Mouse (Mus musculus): ENCODE measurements around the gene Fam163a. TPM values are rescaled to one million over a fixed set of nuclear protein-coding genes. Genes with fewer than 3 reads are reported as not detected.
"Not testable (repeated sequence)": the region's sequence is repeated elsewhere in the genome, so short reads cannot be mapped to it uniquely, and the experiment has no call there.

Gene Fam163a
- 6.5 and 7.5 TPM in 2 replicates for polyA plus RNA-seq (2015; fragmentation: Nextera tagmentation; extraction: Ambion mirVana)

DNA sequence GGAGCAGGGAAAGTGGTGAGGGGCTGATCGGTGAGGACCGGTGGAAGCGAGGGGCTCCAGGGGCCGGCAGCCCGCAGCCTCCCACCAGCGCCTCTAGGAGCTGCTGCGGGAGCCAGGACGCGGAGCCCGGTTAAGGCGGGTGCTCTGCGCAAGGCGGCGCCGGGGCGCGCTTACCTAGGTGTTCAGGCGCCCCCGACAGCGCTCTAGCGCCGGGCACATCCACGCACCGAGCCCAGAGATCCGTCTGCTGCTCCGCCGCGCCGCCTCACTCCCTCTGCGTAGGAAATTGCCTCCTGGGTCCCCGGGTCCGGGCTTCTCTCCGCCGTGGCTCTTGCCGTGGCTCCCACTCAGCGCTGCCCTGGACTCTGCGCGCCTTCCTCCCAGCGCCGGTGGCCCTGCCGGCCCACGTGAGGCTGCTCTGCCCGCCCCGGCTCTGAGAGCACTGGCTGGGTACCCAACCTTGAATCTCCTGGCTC lies at the start of gene Fam163a:
TSS of gene Fam163a (minus strand) at position 371 of the 476 bp plus-strand sequence.
- under 1% methylated on average over 35 of the region's 44 CpGs for whole genome bisulfite sequencing

DNA sequence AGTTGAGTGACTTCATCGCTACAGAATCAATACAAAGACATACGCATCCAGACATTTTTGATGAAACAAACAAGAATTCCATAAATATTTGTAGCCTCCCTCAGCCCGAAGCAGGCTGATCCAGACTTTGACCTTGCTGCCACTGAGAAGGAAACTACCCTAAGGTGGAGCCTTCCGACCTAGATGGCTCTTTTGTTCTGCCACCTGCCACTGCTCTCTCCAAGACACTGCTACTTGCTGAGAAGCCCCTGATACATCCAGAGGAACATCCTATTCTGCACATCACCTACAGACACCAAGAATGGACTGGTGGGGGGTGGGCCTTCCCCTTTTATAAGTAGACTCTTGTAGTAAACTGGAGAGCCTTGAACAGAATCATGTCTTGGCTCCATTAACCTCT lies 46.3 kb upstream of the Fam163a start:
- not testable (repeated sequence) for H3K4me2 ChIP-seq; ATAC-seq (replicated peaks); H3K4me1 ChIP-seq; H3K9me3 ChIP-seq; H3K27me3 ChIP-seq (replicated peaks); H3K36me3 ChIP-seq (replicated peaks); H3K9ac ChIP-seq; H3K27ac ChIP-seq; H3K4me3 ChIP-seq
- WGBS = 82% methylated on average over 4 of the region's 4 CpGs

More for the DNA sequence above, at the start of gene Fam163a:
- Histone ChIP-seq H3K27ac (peak within 1 kb of the TSS; percentile 42; the same call in 1 of the 2 replicates), H3K4me3 (peak within 1 kb of the TSS; percentile 50), H3K4me2 (peak within 1 kb of the TSS; percentile 89), H3K27me3 (replicated peaks) (peaks cover 5% of the 10 kb centered on the region; the same call in 1 of the 2 replicates), H3K9ac (peak within 1 kb of the TSS; percentile 53), H3K36me3 (replicated peaks) (no peaks in the 10 kb centered on the region), H3K4me1 (peaks cover 22% of the 10 kb centered on the region), H3K9me3 (no peaks in the 10 kb centered on the region)
- peak; percentile 84 for ATAC-seq (replicated peaks)

DNA sequence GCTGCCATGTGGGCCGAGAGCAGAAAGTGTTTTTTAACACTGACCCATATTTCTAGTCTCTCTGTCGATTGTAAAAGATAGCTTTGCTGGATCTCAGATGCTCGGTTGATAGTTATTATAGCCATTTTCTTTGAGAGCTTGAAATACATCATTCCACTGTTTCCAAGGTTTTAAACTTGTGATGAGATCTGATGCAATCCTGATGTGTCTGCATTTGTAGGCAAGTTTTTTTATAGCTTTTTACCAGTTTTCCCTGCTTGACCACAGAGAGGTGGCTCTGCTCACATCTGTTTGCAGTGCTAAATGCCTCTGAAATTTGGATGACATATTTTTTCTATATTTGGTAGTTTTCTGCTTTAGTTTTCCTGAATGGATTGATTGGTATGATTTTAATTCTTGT lies 43.1 kb upstream of the Fam163a start:
- Histone ChIP-seq H3K4me1 (no peaks in the 10 kb centered on the region), H3K36me3 (replicated peaks) (no peaks in the 10 kb centered on the region), H3K27me3 (replicated peaks) (no peaks in the 10 kb centered on the region), H3K4me2 (no peak overlapping the region), H3K4me3 (no peak overlapping the region), H3K9me3 (no peaks in the 10 kb centered on the region), H3K9ac (no peak overlapping the region), H3K27ac (no peak overlapping the region)
- WGBS = 87% methylated on average over 3 of the region's 3 CpGs
- ATAC-seq (replicated peaks) = no peak

DNA sequence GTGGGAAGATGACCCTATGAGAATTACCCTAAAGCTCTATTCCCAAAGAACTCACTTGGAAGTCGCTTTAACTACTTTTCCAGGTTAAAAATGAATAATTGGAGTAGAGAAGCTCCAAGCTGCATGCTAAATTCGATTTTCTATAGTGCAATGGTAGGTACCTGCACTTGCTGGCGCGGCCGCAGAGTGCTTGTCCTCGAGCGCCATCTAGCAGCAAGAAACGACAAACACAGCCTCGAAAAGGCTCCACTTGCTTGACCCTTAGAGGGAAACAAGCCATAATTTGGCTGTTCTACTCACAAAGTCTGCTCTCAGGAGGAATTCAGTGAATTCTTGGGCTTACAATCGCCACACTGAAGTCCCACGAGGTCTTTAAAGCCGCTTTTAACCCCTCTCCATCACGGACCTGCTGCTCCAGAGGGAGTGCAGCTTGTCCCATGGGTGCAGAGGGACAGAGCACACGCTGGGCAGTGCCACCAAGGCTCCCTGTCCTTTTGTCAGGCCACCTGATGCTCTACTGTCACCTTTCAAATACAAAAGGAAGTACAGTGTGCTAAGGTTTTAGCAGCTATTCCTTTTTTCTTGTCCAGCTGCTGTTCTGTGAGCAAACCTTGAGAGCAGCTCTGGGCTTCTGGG lies 37.0 kb upstream of the Fam163a start:
- H3K27ac ChIP-seq = no peak overlapping the region
- no peaks in the 10 kb centered on the region for H3K9me3 ChIP-seq
- no peaks in the 10 kb centered on the region for H3K4me1 ChIP-seq
- no peak overlapping the region for H3K4me2 ChIP-seq
- H3K9ac ChIP-seq = no peak overlapping the region
- peak; percentile 72 for ATAC-seq (replicated peaks)
- no peaks in the 10 kb centered on the region for H3K36me3 ChIP-seq (replicated peaks)
- no peak overlapping the region for H3K4me3 ChIP-seq
- no peaks in the 10 kb centered on the region for H3K27me3 ChIP-seq (replicated peaks)
- WGBS = 7% methylated on average over 14 of the region's 14 CpGs

DNA sequence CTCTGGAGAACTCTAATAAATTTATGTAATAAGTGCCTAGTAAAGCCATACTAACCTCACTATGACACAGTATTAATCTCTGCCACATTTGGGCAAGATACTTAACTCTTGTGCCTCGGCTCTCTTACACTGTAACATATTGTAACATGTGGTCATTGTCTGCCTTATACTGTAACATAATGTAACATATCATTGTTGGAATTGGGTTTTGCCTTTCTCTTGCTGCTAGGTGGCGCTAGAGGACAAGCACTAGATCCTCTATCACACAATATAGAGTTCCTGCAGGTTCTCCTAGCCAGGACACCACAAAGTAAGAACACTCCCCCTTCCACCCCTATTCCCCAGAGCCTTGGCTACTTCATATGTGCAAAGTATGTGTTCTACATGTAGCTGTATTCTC lies 36.2 kb upstream of the Fam163a start:
- Histone ChIP-seq H3K4me3 (no peak overlapping the region), H3K27ac (no peak overlapping the region), H3K36me3 (replicated peaks) (no peaks in the 10 kb centered on the region), H3K27me3 (replicated peaks) (no peaks in the 10 kb centered on the region), H3K4me1 (no peaks in the 10 kb centered on the region), H3K9me3 (no peaks in the 10 kb centered on the region), H3K4me2 (no peak overlapping the region), H3K9ac (no peak overlapping the region)
- ATAC-seq (replicated peaks) = 0 out of 2 replicates have a peak, but pooled peaks have one; percentile 54
- WGBS = 40% methylated on average over 2 of the region's 2 CpGs

DNA sequence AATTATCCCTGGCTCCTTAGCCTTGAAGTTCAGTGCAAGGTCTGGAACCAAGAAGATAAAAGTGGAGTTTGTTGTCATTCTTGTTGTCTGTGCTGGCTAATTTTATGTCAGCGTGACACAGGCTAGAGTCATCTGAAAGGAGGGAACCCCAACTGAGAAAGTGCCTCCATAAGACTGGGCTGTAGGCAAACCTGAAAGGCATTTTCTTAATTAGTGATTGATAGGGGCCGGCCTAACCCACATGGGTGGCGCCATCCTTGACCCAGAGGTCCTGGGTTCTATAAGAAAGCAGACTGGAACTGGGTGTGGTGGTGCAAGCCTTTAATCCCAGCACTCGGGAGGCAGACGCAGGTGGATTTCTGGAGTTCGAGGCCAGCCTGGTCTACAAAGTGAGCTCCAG lies 26.3 kb upstream of the Fam163a start:
- peak overlapping the region; percentile 17; the same call in 1 of the 2 replicates for H3K4me2 ChIP-seq
- no peaks in the 10 kb centered on the region for H3K36me3 ChIP-seq (replicated peaks)
- H3K27ac ChIP-seq = no peak overlapping the region; the same call in 1 of the 2 replicates
- no peaks in the 10 kb centered on the region for H3K9me3 ChIP-seq
- no peaks in the 10 kb centered on the region for H3K27me3 ChIP-seq (replicated peaks)
- 90% methylated on average over 6 of the region's 6 CpGs for WGBS
- ATAC-seq (replicated peaks) = peak; percentile 39; the same call in 1 of the 2 replicates
- peaks cover 7% of the 10 kb centered on the region; the same call in 1 of the 2 replicates for H3K4me1 ChIP-seq
- no peak overlapping the region for H3K9ac ChIP-seq
- no peak overlapping the region for H3K4me3 ChIP-seq

DNA sequence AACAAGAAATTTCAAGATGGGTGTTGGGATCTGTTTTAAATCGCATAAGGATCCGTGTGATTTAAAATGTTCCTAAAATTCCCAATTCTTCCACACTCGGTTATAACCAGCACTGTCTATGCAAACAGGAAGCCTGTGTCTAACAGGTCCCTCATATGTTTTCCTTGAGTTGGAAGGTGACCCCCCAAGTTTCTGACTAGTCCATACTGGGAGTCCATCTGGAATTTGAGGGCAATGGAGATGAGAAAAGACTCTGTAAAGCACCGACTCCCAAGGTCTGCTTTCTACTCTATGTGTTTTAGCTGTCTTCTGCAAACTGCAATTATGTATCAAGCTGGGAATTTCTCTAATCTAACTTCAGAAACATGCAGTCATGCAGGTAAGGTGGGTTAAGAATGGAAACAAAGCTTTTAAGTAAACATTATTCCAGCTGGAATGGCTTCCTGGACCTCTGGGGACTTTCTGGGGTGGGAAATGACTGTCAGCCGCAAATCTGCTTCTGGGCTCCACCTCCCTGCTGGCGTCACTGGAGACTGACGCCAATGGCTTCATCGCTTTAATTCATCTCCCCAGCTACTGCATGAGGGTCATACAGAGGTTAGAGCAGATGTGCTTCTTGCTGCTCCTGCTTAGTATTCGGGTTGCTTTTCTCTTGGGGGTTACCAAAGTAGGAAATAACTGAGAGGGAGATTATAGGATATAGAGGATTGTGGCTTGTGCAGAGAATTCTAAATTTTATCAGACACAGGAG lies 25.7 kb upstream of the Fam163a start:
- Histone ChIP-seq H3K9ac (no peak overlapping the region), H3K36me3 (replicated peaks) (no peaks in the 10 kb centered on the region), H3K4me2 (peak overlapping the region; percentile 17; the same call in 1 of the 2 replicates), H3K27ac (no peak overlapping the region; the same call in 1 of the 2 replicates), H3K4me3 (no peak overlapping the region), H3K9me3 (no peaks in the 10 kb centered on the region), H3K27me3 (replicated peaks) (no peaks in the 10 kb centered on the region), H3K4me1 (peaks cover 7% of the 10 kb centered on the region; the same call in 1 of the 2 replicates)
- ATAC-seq (replicated peaks) = peak; percentile 63
- WGBS = 37% methylated on average over 9 of the region's 9 CpGs

DNA sequence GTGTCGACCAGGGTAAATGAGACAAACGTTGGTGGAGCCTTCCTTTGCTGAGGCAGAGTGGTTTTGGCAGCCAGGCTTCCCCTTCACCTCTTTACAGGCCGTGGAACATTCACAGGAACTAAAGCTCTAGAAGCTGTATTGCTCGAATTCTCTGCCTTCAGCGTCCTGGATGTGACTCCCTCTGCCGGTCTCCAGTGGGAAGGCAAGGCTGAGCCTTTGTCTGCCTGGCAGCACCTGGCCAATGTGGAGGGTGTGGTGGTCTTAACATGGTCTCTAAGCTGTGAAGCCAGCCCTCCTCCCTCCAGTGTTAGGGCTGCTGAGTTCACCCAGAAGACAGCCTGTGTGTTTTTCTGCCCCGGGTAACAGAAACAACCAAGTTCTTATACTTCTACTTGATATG lies 24.6 kb upstream of the Fam163a start:
- peaks cover 7% of the 10 kb centered on the region; the same call in 1 of the 2 replicates for H3K4me1 ChIP-seq
- no peak overlapping the region for H3K9ac ChIP-seq
- no peak overlapping the region for H3K4me3 ChIP-seq
- H3K36me3 ChIP-seq (replicated peaks) = no peaks in the 10 kb centered on the region
- 27% methylated on average over 7 of the region's 7 CpGs for WGBS
- H3K27me3 ChIP-seq (replicated peaks) = no peaks in the 10 kb centered on the region
- H3K27ac ChIP-seq = no peak overlapping the region
- no peak overlapping the region for H3K4me2 ChIP-seq
- no peak; the same call in 1 of the 2 replicates for ATAC-seq (replicated peaks)
- no peaks in the 10 kb centered on the region for H3K9me3 ChIP-seq

DNA sequence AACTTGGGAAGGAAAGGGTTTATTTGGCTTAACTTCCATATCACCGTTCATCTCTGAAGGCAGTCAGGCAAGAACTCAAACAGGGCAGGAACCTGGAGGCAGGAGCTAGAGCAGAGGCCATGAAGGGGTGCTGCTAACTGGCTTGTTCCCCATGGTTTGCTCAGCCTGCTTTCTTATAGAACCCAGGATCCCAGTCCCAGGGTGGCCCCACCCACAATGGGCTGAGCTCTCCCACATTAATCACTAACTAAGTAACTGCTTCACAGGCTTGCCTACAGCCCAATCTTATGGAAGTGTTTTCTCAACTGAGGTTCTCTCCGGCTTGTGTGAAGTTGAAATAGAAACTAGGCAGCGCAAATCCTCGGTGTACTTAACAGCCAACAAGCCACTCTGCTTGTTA lies 23.9 kb upstream of the Fam163a start:
- Histone ChIP-seq H3K4me2 (no peak overlapping the region), H3K27ac (no peak overlapping the region), H3K9ac (no peak overlapping the region), H3K9me3 (no peaks in the 10 kb centered on the region), H3K4me3 (no peak overlapping the region), H3K36me3 (replicated peaks) (no peaks in the 10 kb centered on the region), H3K27me3 (replicated peaks) (no peaks in the 10 kb centered on the region), H3K4me1 (peaks cover 7% of the 10 kb centered on the region; the same call in 1 of the 2 replicates)
- 85% methylated on average over 4 of the region's 4 CpGs for WGBS
- ATAC-seq (replicated peaks) = no peak

DNA sequence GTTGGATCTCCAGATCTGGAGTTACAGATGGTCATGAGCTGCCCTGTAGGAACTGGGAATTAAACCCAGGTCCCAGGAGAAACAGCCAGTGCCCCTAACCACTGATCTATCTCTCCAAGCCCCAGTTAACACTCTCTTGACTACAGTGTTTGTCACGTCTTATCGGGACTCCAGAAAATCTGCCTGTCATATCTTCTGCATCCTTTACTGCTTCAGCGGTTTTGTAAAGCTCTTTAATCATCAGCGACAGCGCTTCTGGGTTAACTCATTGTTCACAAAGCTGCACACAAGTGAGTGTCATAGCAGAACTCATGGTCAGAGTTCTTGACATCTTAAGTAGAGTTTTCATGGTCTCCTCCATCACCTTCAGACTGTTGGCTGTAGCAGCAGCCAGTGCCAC lies 22.1 kb upstream of the Fam163a start:
- H3K36me3 ChIP-seq (replicated peaks) = no peaks in the 10 kb centered on the region
- no peaks in the 10 kb centered on the region for H3K27me3 ChIP-seq (replicated peaks)
- H3K4me3 ChIP-seq = no peak overlapping the region
- WGBS = 64% methylated on average over 5 of the region's 5 CpGs
- no peak overlapping the region for H3K27ac ChIP-seq
- H3K9ac ChIP-seq = no peak overlapping the region
- H3K4me2 ChIP-seq = no peak overlapping the region
- H3K9me3 ChIP-seq = no peaks in the 10 kb centered on the region
- H3K4me1 ChIP-seq = peaks cover 18% of the 10 kb centered on the region
- ATAC-seq (replicated peaks) = no peak

DNA sequence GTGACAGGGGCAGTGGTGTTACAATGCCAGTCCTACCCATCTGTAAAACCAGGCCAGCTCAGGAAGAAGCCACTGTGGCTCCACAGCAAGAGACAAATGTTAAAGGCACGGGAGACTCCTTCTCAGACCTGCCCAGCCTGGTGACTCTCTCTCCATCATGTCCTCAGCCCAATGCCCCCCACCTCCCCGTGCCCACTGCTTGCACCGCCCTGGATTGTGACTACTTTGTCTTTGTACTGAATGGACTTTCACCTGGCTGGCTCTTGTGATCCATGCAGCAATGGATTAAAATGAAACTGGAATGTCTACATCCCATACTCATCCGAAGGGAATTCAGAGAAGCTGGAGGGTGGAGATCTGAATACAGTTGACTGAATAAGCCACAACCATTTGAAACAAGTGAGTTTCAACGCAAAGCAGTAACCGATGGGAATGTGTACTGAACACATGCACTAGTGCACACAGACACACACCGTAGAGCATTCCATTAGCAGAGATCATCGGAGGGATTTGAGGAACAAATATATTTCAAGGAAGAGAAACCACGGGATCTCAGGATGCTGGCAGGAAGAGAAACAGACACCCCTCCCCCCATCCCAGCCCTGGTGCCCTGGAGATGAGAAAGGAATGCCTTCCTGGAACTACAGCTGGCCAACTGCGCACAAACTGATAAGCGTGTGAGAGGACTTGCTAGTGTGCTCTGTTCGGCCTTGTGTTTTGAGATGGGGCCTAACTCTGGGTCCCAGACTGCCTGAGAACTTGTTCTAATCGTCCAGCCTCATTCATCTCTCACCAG lies 17.6 kb upstream of the Fam163a start:
- Histone ChIP-seq H3K27ac (no peak overlapping the region), H3K27me3 (replicated peaks) (no peaks in the 10 kb centered on the region), H3K9me3 (no peaks in the 10 kb centered on the region), H3K4me2 (no peak overlapping the region), H3K4me1 (peaks cover 11% of the 10 kb centered on the region), H3K4me3 (no peak overlapping the region), H3K9ac (no peak overlapping the region), H3K36me3 (replicated peaks) (no peaks in the 10 kb centered on the region)
- 26% methylated on average over 13 of the region's 13 CpGs for WGBS
- 0 out of 2 replicates have a peak, but pooled peaks have one; percentile 37 for ATAC-seq (replicated peaks)

DNA sequence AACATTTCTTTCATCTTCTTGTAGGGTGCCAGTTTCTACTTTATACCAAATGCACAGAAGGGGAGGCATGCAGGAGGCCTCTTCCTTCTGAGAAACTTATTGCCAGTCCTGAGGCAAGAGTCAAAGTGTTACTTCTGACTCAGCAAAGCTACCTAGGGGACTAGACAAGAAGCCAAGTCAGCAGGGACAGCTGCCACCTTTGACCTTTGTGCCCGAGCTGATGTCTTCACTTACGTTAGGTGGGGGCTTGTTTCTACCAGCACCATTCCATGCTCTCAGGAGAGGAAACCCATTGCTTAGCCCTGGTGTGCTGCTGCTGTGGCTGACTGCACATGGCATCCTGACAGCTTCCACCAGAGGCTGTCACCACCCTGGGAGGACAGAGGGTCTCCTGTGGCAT lies 16.5 kb upstream of the Fam163a start:
- WGBS = 41% methylated on average over 2 of the region's 2 CpGs
- H3K4me2 ChIP-seq = no peak overlapping the region
- ATAC-seq (replicated peaks) = no peak
- H3K36me3 ChIP-seq (replicated peaks) = no peaks in the 10 kb centered on the region
- H3K9ac ChIP-seq = no peak overlapping the region
- no peak overlapping the region for H3K4me3 ChIP-seq
- H3K27me3 ChIP-seq (replicated peaks) = no peaks in the 10 kb centered on the region
- no peaks in the 10 kb centered on the region for H3K9me3 ChIP-seq
- H3K27ac ChIP-seq = no peak overlapping the region
- H3K4me1 ChIP-seq = peaks cover 11% of the 10 kb centered on the region

Measured in midbrain, embryonic 15.5 days (tissue).